Mouse (Mus musculus) CD4-positive, CD25-positive, alpha-beta regulatory T cell, adult 2 months (primary cell): ENCODE measurements at regions not wholly inside any gene's neighbourhood (a gene's known extent, or its start where the extent isn't known, plus 50 kb on each side); places are given as distances from the start of the nearest gene placed in this dataset.

Source experiments
- DNase-seq: peaks from one replicate; pipeline ENCODE4 v3.0.0-alpha.2; 2012; ENCODE audit warnings: low read depth, low spot score

- DNase-seq = no peak
These were observed 110.2 kb downstream of the Chst1 start for GRCm38 (mm10) chr2:92709668-92710067.

DNA sequence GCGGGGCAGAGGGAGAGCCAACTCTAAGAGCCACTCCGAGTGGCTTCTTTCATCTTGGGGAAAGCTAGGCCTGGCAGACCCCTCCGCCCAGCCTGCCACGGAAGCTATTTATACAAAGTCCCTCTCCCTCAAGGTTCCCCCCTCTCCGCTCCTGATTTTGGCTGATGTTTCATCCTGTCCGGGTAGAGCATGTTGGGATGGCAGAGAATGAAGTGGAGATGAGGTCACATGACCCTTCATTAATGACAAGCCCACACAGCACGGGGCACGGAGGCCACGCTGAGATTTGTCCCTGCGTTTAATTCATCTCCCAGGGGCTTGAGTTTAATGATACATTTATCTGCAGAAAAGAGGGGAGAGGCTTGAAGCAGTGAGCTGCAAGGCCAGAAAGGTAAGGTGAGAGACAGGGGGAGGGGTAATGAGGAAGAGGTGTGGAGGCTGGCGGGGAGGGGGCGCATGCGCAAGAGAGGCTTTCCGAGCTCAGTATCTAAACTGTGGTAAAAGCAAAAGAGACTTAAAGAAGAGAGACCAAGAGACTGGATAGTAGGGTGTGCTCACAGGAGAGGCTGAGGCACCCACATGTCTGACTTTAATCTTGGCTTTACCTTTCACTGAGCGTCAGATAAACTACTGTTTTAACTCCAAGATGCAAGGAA, 111.7 kb downstream of the Chst1 start:
- DNase-seq = no peak

GRCm38 (mm10) chr2:92712266-92713144, 113.0 kb downstream of the Chst1 start:
- no peak for DNase-seq

DNA sequence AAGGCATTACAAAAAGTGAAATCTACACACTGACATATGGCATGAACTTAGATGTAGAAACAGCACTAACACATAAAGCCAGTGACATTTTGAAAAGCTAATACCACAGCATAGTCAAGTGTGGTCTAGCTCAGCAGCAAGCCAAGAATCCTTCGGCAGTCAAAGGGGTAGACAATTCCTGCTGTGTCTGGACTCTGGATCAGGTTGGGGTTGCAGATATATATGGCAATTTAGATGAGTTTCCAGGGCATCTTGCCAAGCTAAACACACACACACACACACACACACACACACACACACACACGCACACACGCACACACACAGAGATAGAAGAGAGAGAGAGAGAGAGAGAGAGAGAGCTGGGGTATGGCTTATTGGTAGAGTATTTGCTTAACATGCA, 118.2 kb downstream of the Chst1 start:
- DNase-seq = no peak

- DNase-seq = no peak
These were observed 122.4 kb downstream of the Chst1 start for GRCm38 (mm10) chr2:92721951-92722350.

- no peak for DNase-seq
These were observed 124.2 kb downstream of the Chst1 start for GRCm38 (mm10) chr2:92723618-92724263.

- DNase-seq = no peak
These were observed 127.1 kb downstream of the Chst1 start for GRCm38 (mm10) chr2:92726640-92727039.

- no peak for DNase-seq
These were observed 127.7 kb downstream of the Chst1 start for GRCm38 (mm10) chr2:92727241-92727640.

- no peak for DNase-seq
These were observed 128.9 kb downstream of the Chst1 start for GRCm38 (mm10) chr2:92728388-92728787.

DNA sequence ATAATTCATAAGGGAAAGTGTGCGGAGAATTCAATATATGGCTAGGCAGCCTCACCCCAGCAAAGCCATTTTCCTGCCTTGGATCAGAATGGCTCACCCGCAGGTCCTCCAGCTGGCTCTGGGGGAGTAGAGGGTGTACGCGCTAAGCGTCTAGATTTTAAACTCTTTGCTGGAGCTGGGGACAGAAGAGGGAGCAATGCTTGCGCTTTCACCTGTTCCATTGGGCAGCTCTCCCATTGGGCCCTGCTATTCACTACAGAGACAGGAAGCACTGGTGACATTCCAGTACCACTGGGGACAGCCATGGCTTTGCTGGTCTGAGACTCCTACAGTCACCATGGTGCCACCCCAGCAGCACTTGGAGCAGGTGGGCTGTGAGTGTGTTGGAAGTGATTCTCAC, 130.9 kb downstream of the Chst1 start:
- DNase-seq = no peak

DNA sequence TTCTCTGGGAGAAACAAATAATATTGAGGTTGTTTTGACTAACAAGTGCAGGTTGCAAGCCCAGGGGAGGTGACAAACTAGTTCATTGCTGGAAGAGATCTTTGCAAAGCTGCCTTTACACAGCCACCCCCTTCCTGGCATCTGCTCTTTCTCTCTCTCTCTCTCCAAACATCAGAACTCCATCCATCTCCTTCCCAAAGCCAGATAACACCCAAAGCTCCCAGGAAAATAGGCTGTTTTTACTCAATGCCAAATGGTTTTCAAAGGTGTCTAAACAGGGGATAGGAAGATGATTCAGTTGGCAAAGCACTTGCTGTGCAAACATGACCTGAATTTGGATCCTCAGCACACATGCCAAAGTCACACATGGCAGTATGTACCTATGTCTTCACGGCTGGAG, 133.9 kb downstream of the Chst1 start:
- DNase-seq = no peak

DNA sequence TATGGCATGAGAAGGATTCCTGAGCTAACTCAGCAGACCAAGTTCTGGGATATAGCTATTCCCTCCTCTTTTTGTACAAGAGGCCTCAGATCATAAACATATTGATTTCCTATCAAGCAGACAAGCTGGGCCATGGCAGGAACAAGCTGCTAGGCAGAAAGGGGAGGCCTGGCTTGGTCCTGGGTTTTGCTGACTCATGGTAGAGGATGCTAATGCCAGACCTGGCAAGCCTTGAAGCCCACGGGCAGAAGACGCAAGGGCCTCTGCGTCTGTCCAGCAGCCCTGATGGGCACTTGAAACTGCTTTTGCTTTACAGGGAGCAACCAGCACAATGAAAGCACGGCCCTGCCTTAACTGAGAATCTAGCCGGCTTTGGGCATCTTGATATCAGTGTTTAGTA, 136.3 kb downstream of the Chst1 start:
- DNase-seq = no peak

DNA sequence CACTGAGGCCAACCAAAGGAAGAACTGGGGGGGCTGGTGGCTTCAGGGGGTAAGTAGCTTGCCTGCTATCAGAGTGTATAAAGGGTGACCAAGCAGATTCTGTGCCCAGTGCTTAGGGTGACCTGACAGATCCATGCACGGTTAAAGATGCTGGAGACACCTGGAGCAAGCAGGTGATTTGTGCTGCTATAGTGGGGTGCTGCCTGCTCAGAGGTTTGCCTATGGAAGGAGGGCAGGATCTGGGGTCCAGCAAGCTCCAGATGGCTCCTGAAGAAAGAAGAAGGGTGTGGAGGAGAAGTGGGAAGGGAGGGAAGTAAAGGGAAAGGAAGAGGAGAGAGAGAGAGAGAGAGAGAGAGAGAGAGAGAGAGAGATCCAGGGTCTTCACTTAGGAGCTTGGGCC, 137.8 kb downstream of the Chst1 start:
- no peak for DNase-seq

- no peak for DNase-seq
These were observed 140.1 kb downstream of the Chst1 start for GRCm38 (mm10) chr2:92739576-92739975.

- no peak for DNase-seq
These were observed 141.3 kb downstream of the Chst1 start for GRCm38 (mm10) chr2:92740776-92741295.

DNA sequence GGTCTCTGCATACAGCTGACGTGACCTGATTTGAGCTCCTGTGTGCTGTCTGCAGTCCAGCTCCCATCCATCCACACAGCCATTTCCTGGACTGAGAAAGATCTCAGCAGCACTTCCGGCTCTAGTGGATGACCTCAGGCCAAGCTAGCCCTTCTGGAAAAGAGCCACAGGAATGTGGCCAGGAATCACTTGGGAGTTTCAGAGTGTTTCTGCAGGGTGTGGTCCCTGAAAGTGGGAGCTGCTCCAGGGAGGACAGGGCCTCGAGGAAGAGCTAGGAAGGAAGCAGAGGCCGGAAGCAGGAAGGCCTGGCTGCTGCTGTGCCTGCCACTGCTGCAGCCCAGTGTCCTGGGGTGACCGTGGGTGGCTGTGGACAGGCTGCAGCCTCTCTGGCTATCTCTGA, 142.5 kb downstream of the Chst1 start:
- DNase-seq = no peak

DNA sequence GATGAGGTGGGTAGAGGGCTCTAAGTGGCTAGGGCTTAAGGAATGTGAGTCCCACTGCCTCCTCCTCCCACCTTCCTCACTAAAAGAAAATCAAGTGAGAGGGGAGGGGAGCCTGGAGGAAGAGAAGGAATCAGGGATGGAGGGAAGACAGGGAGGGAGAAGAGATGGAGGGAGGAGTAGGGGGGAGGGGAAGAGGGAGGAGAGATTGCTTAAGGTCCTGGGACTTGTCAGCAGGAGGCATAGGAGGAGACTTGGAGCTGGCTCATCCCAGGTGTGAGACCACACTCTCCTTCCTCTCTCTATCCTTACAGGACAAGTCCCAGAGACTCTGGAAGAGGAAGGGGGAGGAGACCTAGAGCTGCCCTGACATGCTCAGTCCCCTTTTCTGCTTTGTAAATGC, 143.2 kb downstream of the Chst1 start:
- DNase-seq = no peak

DNA sequence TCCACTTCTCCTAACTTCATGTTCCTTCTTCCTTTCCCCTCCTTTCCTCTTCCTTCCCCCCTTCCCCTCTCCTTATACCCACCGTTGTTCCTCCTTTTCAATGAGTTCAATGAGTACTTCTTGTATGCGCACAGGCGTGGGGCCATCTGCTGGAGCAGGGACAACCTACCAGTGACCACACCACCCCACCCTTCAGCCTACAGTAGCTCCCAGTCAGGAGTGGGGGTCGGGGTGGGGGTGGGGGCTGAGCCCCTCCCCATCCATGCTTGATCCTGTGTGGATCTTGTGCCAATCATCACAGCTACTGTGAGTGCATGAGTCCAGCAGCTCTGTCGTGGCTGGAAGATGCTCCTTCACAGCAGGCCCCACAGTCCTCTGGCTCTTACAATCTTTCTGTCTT, 143.6 kb downstream of the Chst1 start:
- no peak for DNase-seq

DNA sequence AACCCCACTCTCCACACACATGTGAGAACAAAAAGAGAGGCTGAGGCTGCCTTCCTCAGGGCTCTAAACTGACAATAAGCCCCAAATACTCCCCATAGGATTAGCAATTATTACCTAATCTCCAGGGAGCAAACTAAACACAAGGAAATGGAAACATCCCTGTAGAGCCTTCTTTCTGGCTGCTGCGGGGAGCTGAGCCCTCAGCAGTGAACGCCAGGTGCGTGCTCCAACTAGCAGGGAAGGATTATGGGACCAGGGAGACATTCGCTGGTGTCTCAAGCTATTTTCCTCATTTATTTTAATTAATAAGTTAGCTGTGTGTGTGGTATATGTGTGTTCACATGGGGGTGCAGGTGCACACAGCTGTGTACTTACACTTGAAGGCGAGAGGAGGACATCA, 144.4 kb downstream of the Chst1 start:
- no peak for DNase-seq

DNA sequence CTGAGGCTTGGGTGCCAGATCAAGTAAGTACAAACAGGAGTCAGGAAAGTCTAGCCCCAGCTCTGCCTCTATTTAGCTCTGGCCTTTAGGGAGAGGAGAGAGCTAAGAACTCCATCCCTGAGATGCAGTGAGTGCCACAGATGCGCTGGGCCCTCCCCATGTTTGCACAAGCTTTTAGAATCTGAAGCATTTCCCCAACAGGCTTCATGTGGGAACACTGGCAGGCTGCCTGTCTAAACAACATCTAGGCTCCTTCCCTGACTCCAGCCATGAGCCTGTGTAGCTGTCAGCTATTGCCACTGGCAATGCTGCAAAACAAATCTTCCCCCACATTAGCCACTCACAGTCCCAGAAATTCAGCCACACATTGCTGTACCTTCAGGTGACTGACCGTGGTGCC, 147.9 kb downstream of the Chst1 start:
- no peak for DNase-seq

GRCm38 (mm10) chr2:92750116-92750515, 150.6 kb downstream of the Chst1 start:
- no peak for DNase-seq

- no peak for DNase-seq
These were observed 151.2 kb downstream of the Chst1 start for GRCm38 (mm10) chr2:92750672-92751071.
